Mouse (Mus musculus) limb, embryonic 10.5 days (tissue): ENCODE measurements around the gene Prom2. TPM values are rescaled to one million over a fixed set of nuclear protein-coding genes. Genes with fewer than 3 reads are reported as not detected.

ENCODE experiments used
- DNase-seq: peaks from one replicate; pipeline ENCODE4 v3.0.0-alpha.2; 2017; ENCODE audit warnings: low spot score
- H3K27ac ChIP-seq: fragments of 300-500 bp; sonication (generic); 2 replicates; pipeline ENCODE4 v1.5.1; 2016; ENCODE audit warnings: mild to moderate bottlenecking
- H3K27me3 ChIP-seq: fragments of 300-500 bp; sonication (generic); 2 replicates; pipeline ENCODE4 v1.6.1; 2016; ENCODE audit warnings: low read depth, mild to moderate bottlenecking; ENCODE audit not compliant: poor library complexity, severe bottlenecking
- H3K36me3 ChIP-seq: fragments of 300-500 bp; sonication (generic); 2 replicates; pipeline ENCODE4 v1.6.1; 2016; ENCODE audit warnings: mild to moderate bottlenecking, moderate library complexity
- H3K4me1 ChIP-seq: fragments of 300-500 bp; sonication (generic); 2 replicates; pipeline ENCODE4 v1.6.1; 2016
- H3K4me3 ChIP-seq: fragments of 300-500 bp; sonication (generic); 2 replicates; pipeline ENCODE4 v1.5.1; 2016; ENCODE audit warnings: mild to moderate bottlenecking, moderate library complexity
- H3K9me3 ChIP-seq: fragments of 300-500 bp; sonication (generic); replicated peaks from 2 replicates; pipeline ENCODE4 v1.6.1; 2016; ENCODE audit warnings: mild to moderate bottlenecking
- WGBS: fragments of 180-500 bp; shearing (Covaris S2); methylation state at CpG from one replicate; pipeline ENCODE4 v1.1.7; 2016; 5-methylcytosine and 5-hydroxymethylcytosine counted together
- polyA plus RNA-seq: library from polyadenylated mRNA; unstranded; fragments of >200 nt; fragmentation: Nextera tagmentation; extraction: Ambion mirVana; gene quantifications from 2 replicates; pipeline ENCODE4 v1.2.1, GENCODE M21; 2016

Gene Prom2
- polyA plus RNA-seq, 1 experiment from 2014 or later = 2.6 TPM

DNA sequence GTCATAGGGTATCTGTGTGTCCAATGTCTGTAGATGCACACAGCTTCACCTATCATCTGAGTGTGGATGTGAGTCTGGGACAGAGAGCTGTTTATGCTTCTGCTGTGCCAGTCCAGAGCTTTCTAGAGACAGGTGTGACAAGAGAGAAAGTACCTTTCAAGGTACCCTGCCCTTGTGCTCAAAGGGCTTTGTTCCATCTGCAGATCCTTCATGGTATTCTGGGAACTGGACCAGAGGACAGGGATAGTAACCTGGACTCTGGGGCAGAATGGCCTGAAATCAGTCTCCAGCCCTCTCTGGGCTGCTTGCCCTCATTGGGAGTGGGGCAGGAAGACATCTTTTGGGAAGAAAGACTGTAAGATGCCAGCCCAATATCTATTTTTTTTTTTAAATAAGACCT is 21.1 kb downstream of the Prom2 start:
- Histone ChIP-seq H3K4me3 (no peak overlapping the region), H3K27me3 (peaks cover 16% of the 10 kb centered on the region; the same call in 1 of the 2 replicates), H3K36me3 (no peaks in the 10 kb centered on the region), H3K4me1 (peaks cover 40% of the 10 kb centered on the region), H3K9me3 (no peaks in the 10 kb centered on the region), H3K27ac (no peak overlapping the region)
- DNase-seq = no peak

DNA sequence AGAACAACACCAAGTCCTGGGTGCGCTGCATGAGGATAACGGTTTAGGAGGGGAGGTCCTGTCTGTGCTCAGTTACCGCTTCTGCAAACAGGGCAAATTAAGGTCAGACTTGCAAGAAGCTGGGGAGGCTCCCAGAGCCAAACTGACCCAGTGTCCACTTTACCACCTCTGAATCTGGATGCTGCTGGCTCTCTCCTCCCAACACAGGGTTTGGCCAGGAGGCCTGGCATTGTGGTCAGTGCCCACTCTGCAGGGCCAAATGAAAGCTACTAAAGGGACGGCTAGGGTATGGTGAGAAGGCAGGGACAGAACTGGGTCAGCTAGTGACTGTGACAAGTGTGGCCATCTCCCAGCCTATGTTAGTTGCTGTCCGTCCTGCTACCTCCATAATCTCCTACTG is 22.0 kb downstream of the Prom2 start:
- H3K4me3 ChIP-seq = no peak overlapping the region
- no peak for DNase-seq
- peaks cover 16% of the 10 kb centered on the region; the same call in 1 of the 2 replicates for H3K27me3 ChIP-seq
- peaks cover 40% of the 10 kb centered on the region for H3K4me1 ChIP-seq
- no peak overlapping the region for H3K27ac ChIP-seq
- 86% methylated on average over 5 of the region's 5 CpGs for WGBS
- no peaks in the 10 kb centered on the region for H3K9me3 ChIP-seq
- no peaks in the 10 kb centered on the region for H3K36me3 ChIP-seq

- Histone ChIP-seq H3K4me3 (no peak overlapping the region), H3K9me3 (no peaks in the 10 kb centered on the region), H3K27ac (no peak overlapping the region), H3K36me3 (no peaks in the 10 kb centered on the region), H3K4me1 (peaks cover 40% of the 10 kb centered on the region), H3K27me3 (peaks cover 16% of the 10 kb centered on the region; the same call in 1 of the 2 replicates)
- 68% methylated on average over 3 of the region's 3 CpGs for WGBS
- no peak for DNase-seq
Measured at GRCm38 (mm10) chr2:127518831-127519230, 22.4 kb downstream of the Prom2 start.

- DNase-seq = no peak
- H3K4me1 ChIP-seq = peaks cover 40% of the 10 kb centered on the region
- 55% methylated on average over 3 of the region's 3 CpGs for WGBS
- H3K9me3 ChIP-seq = no peaks in the 10 kb centered on the region
- no peaks in the 10 kb centered on the region for H3K36me3 ChIP-seq
- H3K4me3 ChIP-seq = no peak overlapping the region
- peaks cover 16% of the 10 kb centered on the region; the same call in 1 of the 2 replicates for H3K27me3 ChIP-seq
- no peak overlapping the region for H3K27ac ChIP-seq
Measured at GRCm38 (mm10) chr2:127518273-127518672, 23.0 kb downstream of the Prom2 start.

GRCm38 (mm10) chr2:127517081-127517480 is 24.2 kb downstream of the Prom2 start:
- peaks cover 33% of the 10 kb centered on the region for H3K4me1 ChIP-seq
- no peaks in the 10 kb centered on the region for H3K9me3 ChIP-seq
- WGBS = 79% methylated on average over 8 of the region's 8 CpGs
- no peak overlapping the region for H3K4me3 ChIP-seq
- H3K27me3 ChIP-seq = 0 out of 2 replicates have a peak, but pooled peaks cover 10% of the 10 kb centered on the region
- no peaks in the 10 kb centered on the region for H3K36me3 ChIP-seq
- DNase-seq = no peak
- H3K27ac ChIP-seq = no peak overlapping the region

DNA sequence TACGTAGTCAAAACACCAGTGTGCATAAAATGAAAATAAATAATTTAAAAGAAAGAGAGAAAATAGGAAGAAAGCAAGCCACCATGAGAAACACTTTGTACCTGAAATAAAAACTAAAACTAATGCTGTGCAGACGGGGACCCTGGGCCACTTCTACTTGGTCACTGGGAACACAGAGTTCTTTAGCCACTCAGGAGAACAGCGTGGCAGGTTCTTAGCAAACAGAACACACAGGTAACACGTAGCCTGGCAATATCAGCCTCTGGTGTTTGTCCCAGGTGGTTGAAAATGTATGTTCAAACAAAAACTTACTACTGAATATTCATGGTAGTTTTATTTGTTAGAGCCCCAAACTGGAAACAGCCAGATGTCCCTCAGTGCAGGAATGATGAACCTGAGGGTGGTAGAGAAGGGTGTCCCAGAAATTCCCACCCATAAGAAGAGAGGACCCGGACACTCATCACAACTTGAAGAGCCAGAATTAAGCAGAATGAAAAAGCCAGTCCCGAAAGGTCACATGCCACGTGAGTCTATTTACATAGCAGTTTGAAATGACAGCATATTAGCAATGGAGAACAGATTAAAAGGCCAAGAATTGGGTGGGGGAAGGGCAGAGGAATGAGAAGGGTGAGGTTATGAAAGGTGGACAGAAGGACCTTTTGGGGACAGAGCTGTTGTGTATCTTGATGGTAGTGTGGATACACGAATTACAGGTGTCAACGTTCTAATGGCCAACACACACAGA is 26.7 kb downstream of the Prom2 start:
- H3K4me1 ChIP-seq = peaks cover 28% of the 10 kb centered on the region
- no peak overlapping the region for H3K4me3 ChIP-seq
- 0 out of 2 replicates have a peak, but pooled peaks cover 6% of the 10 kb centered on the region for H3K27me3 ChIP-seq
- no peaks in the 10 kb centered on the region for H3K36me3 ChIP-seq
- no peak for DNase-seq
- WGBS = 86% methylated on average over 9 of the region's 9 CpGs
- no peaks in the 10 kb centered on the region for H3K9me3 ChIP-seq
- no peak overlapping the region for H3K27ac ChIP-seq

GRCm38 (mm10) chr2:127513244-127513643 is 28.0 kb downstream of the Prom2 start:
- H3K4me1 ChIP-seq = peaks cover 17% of the 10 kb centered on the region
- no peak overlapping the region for H3K27ac ChIP-seq
- H3K9me3 ChIP-seq = no peaks in the 10 kb centered on the region
- 0 out of 2 replicates have a peak, but pooled peaks cover 5% of the 10 kb centered on the region for H3K27me3 ChIP-seq
- no peak overlapping the region for H3K4me3 ChIP-seq
- H3K36me3 ChIP-seq = no peaks in the 10 kb centered on the region
- no peak for DNase-seq
- WGBS = 59% methylated on average over 3 of the region's 3 CpGs

DNA sequence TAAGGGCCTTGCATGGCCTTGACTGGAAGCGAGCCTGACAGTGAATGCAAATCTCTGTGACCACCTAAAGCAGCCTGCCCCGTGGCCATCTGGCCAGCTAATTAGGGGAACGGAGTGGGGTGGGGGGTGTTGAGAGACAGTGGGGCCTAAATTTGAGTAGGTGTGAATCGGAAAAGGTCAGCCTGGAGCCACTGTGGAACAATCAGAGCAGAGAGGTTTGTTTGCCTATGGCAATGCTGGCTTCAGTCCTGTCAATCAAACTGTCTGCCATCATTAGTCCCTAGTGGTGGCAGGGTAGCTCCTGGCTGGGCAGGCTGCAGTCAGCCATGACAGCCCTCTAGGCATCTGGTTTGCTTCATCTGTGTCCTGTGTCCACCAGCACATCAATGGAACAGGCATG is 29.8 kb downstream of the Prom2 start:
- Histone ChIP-seq H3K4me3 (no peak overlapping the region), H3K4me1 (peaks cover 16% of the 10 kb centered on the region), H3K27ac (no peak overlapping the region), H3K27me3 (peaks cover 5% of the 10 kb centered on the region; the same call in 1 of the 2 replicates), H3K36me3 (no peaks in the 10 kb centered on the region), H3K9me3 (no peaks in the 10 kb centered on the region)
- WGBS = 16% methylated on average over 4 of the region's 4 CpGs
- no peak for DNase-seq

DNA sequence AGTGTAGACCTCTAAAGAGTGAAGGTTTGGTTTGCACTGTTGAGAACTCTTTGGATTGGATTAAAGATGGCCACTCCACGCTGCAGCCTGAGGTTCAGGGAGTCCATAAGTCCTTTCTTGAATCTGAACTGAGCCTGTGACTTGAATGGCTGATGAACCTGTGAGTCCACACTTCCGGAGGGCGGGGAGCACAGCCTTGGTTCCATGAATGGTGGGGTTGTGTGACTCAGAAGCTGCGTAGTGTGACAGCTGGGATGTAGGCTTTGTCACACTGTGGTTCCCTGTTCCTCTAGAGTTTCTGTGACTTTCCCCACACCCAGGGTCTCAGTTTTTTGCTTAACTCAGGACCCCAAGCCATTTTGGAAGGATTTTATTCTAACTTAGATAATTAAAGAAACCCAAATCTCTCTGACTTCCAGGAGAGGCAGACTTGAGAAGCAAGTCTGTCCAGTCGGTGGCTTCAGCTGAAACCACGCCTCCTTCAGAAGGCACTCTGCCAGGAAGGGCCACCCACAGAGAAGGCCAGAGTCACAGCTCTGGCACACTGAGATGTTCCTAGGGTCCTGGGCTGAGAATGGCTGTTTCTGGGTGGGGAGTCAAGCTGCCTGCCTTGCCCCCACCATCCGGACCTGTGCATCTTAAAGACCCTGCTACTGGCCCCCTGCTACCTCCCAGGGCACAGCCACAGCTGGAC is 33.2 kb downstream of the Prom2 start:
- no peak overlapping the region for H3K27ac ChIP-seq
- H3K36me3 ChIP-seq = no peaks in the 10 kb centered on the region
- H3K4me1 ChIP-seq = peaks cover 16% of the 10 kb centered on the region
- H3K9me3 ChIP-seq = no peaks in the 10 kb centered on the region
- WGBS = 63% methylated on average over 7 of the region's 7 CpGs
- H3K4me3 ChIP-seq = no peak overlapping the region
- no peak for DNase-seq
- H3K27me3 ChIP-seq = peaks cover 23% of the 10 kb centered on the region

GRCm38 (mm10) chr2:127507077-127507774 is 34.0 kb downstream of the Prom2 start:
- no peaks in the 10 kb centered on the region for H3K9me3 ChIP-seq
- WGBS = 30% methylated on average over 7 of the region's 7 CpGs
- peak; percentile 87 for DNase-seq
- H3K36me3 ChIP-seq = no peaks in the 10 kb centered on the region
- H3K27ac ChIP-seq = no peak overlapping the region
- H3K4me3 ChIP-seq = no peak overlapping the region
- peaks cover 16% of the 10 kb centered on the region for H3K4me1 ChIP-seq
- peaks cover 23% of the 10 kb centered on the region for H3K27me3 ChIP-seq

GRCm38 (mm10) chr2:127506131-127506632 is 35.1 kb downstream of the Prom2 start:
- H3K27me3 ChIP-seq = peaks cover 29% of the 10 kb centered on the region
- H3K36me3 ChIP-seq = no peaks in the 10 kb centered on the region
- no peak overlapping the region for H3K27ac ChIP-seq

DNA sequence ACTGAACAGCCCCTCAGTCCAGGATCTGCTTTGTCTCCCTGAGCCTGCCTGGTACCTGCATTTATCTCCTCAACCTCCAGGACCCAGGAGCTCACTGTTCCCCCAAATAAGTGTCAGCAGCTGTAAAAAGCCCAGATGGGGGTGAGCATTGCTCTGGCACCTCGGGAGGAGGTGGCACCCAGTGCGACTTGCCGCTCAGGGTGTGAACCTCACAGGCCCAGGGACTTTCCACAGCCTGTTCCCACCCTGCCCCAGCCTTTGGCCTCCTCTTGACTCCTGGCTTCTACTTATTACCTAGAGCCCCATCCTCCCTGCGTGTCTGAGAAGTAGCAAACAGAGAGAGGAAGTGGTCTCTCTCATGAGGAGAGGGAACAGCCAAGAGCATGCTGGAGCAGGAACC is 36.1 kb downstream of the Prom2 start:
- DNase-seq = no peak
- no peaks in the 10 kb centered on the region for H3K9me3 ChIP-seq
- H3K4me1 ChIP-seq = no peaks in the 10 kb centered on the region
- no peak overlapping the region for H3K4me3 ChIP-seq
- H3K27me3 ChIP-seq = peaks cover 29% of the 10 kb centered on the region
- H3K27ac ChIP-seq = no peak overlapping the region
- WGBS = 54% methylated on average over 4 of the region's 4 CpGs
- no peaks in the 10 kb centered on the region for H3K36me3 ChIP-seq

More at GRCm38 (mm10) chr2:127506131-127506632, 35.1 kb downstream of the Prom2 start:
- WGBS = 88% methylated on average over 6 of the region's 6 CpGs
- H3K9me3 ChIP-seq = no peaks in the 10 kb centered on the region
- DNase-seq = no peak
- H3K4me1 ChIP-seq = peaks cover 7% of the 10 kb centered on the region
- no peak overlapping the region for H3K4me3 ChIP-seq
